Mouse (Mus musculus): ENCODE data around the gene Bhlhe40. TPM values are rescaled to one million over a fixed set of nuclear protein-coding genes. Genes with fewer than 3 reads are reported as not detected.

Gene Bhlhe40
- total and polyA plus RNA-seq, 2 experiments from 2014 or later = 5.9 to 8.8 TPM

DNA sequence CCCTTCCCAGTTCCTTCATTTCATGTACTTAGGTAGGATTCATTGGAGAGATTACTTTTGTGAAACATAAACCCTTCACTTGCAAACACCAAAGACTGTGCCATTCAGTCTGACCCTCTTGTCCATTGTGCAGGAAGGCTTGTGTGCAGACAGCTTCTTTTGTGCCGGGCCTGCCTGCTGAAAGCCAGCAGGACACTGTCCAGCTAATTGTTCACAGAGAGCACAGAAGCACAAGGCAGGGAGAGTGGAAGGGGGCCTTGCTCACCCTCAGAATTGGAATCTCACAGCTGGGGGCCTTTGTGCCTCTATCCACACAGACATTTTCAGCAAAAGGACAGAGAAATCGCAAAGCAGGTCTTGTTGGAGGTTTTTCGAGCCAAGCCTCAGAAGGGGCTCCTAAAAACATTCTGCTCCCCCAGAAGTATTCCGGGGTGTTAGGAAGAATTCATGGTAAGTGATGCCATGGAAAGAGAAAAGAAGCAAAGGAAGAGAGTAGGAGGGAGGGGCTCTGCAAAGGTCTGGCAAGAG is 38.0 kb downstream of the Bhlhe40 start:
- Histone ChIP-seq H3K9me3 (ENCODE audit: low read length) (no peaks in the 10 kb centered on the region), H3K4me2 (ENCODE audit: low read depth, low read length, poor library complexity, severe bottlenecking) (no peak overlapping the region), H3K9ac (replicated peaks; ENCODE audit: low read length, poor library complexity, severe bottlenecking) (no peak overlapping the region), H3K27ac (ENCODE audit: low read depth, low read length) (no peak overlapping the region), H3K4me3 (ENCODE audit: low read depth, low read length) (no peak overlapping the region), H3K4me1 (ENCODE audit: insufficient read depth, low read length) (no peaks in the 10 kb centered on the region), H3K27me3 (ENCODE audit: insufficient read depth, low read length) (no peaks in the 10 kb centered on the region), H3K36me3 (ENCODE audit: insufficient read depth, low read length) (no peaks in the 10 kb centered on the region)
- 22% methylated on average over 4 of the region's 4 CpGs for WGBS
- TF ChIP-seq CTCF (IDR thresholded peaks at IDR 0.05) = no peak
- DNase-seq (ENCODE audit: low spot score) = no peak
- ATAC-seq (ENCODE audit: low FRiP score) = no peak

DNA sequence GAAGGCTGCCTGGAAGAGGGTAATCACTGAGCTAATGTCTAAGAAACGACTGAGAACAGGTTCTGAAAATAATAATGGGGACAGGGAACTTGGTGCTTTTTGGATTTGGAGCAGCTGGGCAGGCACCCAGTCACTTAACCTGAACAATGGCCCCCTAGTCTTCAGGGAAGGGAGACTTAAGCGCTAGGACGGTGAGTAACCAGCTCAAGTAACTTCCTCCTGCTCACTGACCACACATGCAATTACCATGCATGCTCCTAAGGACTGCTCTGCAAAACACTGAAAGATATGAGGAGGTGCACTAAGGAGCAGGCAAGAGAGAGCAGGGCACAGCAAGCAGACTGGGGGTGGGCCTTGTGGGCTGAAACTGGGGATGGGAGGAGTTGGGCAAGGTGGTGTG is 39.2 kb downstream of the Bhlhe40 start:
- ATAC-seq (ENCODE audit: low FRiP score) = no peak
- H3K27ac ChIP-seq (ENCODE audit: low read depth, low read length) = no peak overlapping the region
- no peaks in the 10 kb centered on the region for H3K4me1 ChIP-seq (ENCODE audit: insufficient read depth, low read length)
- DNase-seq (ENCODE audit: low spot score) = no peak
- no peak for TF ChIP-seq CTCF (IDR thresholded peaks at IDR 0.05)
- H3K4me3 ChIP-seq (ENCODE audit: low read depth, low read length) = no peak overlapping the region
- H3K9me3 ChIP-seq (ENCODE audit: low read length) = no peaks in the 10 kb centered on the region
- no peaks in the 10 kb centered on the region for H3K36me3 ChIP-seq (ENCODE audit: insufficient read depth, low read length)
- 62% methylated on average over 3 of the region's 3 CpGs for WGBS
- H3K27me3 ChIP-seq (ENCODE audit: insufficient read depth, low read length) = no peaks in the 10 kb centered on the region
- H3K9ac ChIP-seq (replicated peaks; ENCODE audit: low read length, poor library complexity, severe bottlenecking) = no peak overlapping the region
- no peak overlapping the region for H3K4me2 ChIP-seq (ENCODE audit: low read depth, low read length, poor library complexity, severe bottlenecking)

- H3K9me3 ChIP-seq (ENCODE audit: low read length) = no peaks in the 10 kb centered on the region
- no peaks in the 10 kb centered on the region for H3K4me1 ChIP-seq (ENCODE audit: insufficient read depth, low read length)
- no peak overlapping the region for H3K4me3 ChIP-seq (ENCODE audit: low read depth, low read length)
- DNase-seq (ENCODE audit: low spot score) (peak; percentile 46), ATAC-seq (ENCODE audit: low FRiP score) (peak; percentile 53; the same call in 1 of the 2 replicates)
- 17% methylated on average over 17 of the region's 17 CpGs for WGBS
- H3K27me3 ChIP-seq (ENCODE audit: insufficient read depth, low read length) = no peaks in the 10 kb centered on the region
- no peak for TF ChIP-seq CTCF (IDR thresholded peaks at IDR 0.05)
- H3K4me2 ChIP-seq (ENCODE audit: low read depth, low read length, poor library complexity, severe bottlenecking) = peak overlapping the region; percentile 35
- no peak overlapping the region for H3K27ac ChIP-seq (ENCODE audit: low read depth, low read length)
- no peak overlapping the region for H3K9ac ChIP-seq (replicated peaks; ENCODE audit: low read length, poor library complexity, severe bottlenecking)
- no peaks in the 10 kb centered on the region for H3K36me3 ChIP-seq (ENCODE audit: insufficient read depth, low read length)
Measured at GRCm38 (mm10) chr6:108700638-108701343, 40.4 kb downstream of the Bhlhe40 start.

DNA sequence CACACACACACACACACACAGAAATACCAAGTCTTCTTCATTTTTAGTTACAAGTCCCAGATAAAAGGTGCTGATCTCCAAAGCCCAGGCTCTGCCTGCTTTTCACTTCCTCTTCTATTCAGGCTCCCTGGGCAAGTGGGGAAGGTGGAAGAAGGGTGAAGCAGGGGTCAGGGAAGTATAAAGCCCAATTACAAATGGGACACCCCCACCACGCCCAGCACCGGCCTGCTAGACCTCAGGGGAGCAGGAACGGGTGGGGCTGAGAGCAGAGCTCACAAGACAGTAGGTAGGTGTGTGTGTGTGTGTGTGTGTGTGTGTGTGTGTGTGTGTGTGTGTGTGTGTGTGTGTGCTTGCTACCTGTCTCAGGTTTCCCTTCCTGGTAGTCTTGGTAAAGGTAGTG is 42.2 kb downstream of the Bhlhe40 start:
- no peak overlapping the region for H3K9ac ChIP-seq (replicated peaks; ENCODE audit: low read length, poor library complexity, severe bottlenecking)
- DNase-seq (ENCODE audit: low spot score) (no peak), ATAC-seq (ENCODE audit: low FRiP score) (no peak)
- no peak overlapping the region for H3K27ac ChIP-seq (ENCODE audit: low read depth, low read length)
- no peak overlapping the region for H3K4me2 ChIP-seq (ENCODE audit: low read depth, low read length, poor library complexity, severe bottlenecking)
- H3K9me3 ChIP-seq (ENCODE audit: low read length) = no peaks in the 10 kb centered on the region
- H3K36me3 ChIP-seq (ENCODE audit: insufficient read depth, low read length) = no peaks in the 10 kb centered on the region
- no peak for TF ChIP-seq CTCF (IDR thresholded peaks at IDR 0.05)
- H3K4me1 ChIP-seq (ENCODE audit: insufficient read depth, low read length) = no peaks in the 10 kb centered on the region
- no peak overlapping the region for H3K4me3 ChIP-seq (ENCODE audit: low read depth, low read length)
- 51% methylated on average over 3 of the region's 3 CpGs for WGBS
- H3K27me3 ChIP-seq (ENCODE audit: insufficient read depth, low read length) = no peaks in the 10 kb centered on the region

- H3K9ac ChIP-seq (replicated peaks; ENCODE audit: low read length, poor library complexity, severe bottlenecking) = no peak overlapping the region
- H3K4me2 ChIP-seq (ENCODE audit: low read depth, low read length, poor library complexity, severe bottlenecking) = no peak overlapping the region
- H3K36me3 ChIP-seq (ENCODE audit: insufficient read depth, low read length) = no peaks in the 10 kb centered on the region
- H3K27ac ChIP-seq (ENCODE audit: low read depth, low read length) = no peak overlapping the region
- H3K4me3 ChIP-seq (ENCODE audit: low read depth, low read length) = no peak overlapping the region
- WGBS = 94% methylated on average over 1 of the region's 1 CpGs
- no peak for TF ChIP-seq CTCF (IDR thresholded peaks at IDR 0.05)
- H3K4me1 ChIP-seq (ENCODE audit: insufficient read depth, low read length) = no peaks in the 10 kb centered on the region
- H3K27me3 ChIP-seq (ENCODE audit: insufficient read depth, low read length) = no peaks in the 10 kb centered on the region
- no peaks in the 10 kb centered on the region for H3K9me3 ChIP-seq (ENCODE audit: low read length)
- no peak for DNase-seq (ENCODE audit: low spot score)
- no peak for ATAC-seq (ENCODE audit: low FRiP score)
Measured at GRCm38 (mm10) chr6:108703085-108703484, 42.7 kb downstream of the Bhlhe40 start.

DNA sequence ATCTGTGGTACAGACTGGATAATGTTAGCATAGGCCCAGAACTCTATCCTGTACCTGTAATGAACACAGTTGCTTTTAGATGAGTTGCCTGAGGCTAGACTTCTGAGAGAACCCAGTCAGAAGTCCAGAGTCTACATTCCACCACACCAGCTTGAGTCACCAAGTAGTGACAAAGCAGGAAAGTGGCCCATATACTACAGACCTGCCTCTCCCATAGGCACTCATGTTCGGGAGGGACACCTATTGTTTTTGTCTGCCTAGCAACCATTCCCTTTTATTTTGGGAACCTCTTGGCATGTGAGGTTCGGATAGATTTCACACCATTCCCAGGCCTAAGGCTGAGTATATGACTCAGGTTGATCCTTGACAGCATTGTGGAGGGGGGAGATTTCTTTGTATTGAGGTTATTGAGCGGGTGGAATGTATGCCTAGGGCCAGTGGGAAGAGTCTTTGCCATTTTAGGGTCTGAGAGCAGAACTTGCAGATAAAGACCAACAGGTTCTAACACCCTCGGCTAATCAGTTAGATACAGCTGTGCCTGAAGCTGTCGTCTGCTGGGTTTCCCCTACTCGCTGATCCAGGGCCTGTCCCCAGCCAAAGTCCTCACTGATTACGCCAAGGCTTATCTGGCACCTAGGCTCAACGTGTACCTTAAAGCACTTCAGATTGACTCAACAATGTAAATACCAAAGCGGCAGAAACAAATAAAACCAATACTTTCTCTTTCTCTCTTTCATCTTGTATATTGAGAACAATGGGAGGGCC is 44.1 kb downstream of the Bhlhe40 start:
- ATAC-seq (ENCODE audit: low FRiP score) (no peak), DNase-seq (ENCODE audit: low spot score) (no peak)
- TF ChIP-seq CTCF (IDR thresholded peaks at IDR 0.05) = no peak
- H3K36me3 ChIP-seq (ENCODE audit: insufficient read depth, low read length) = no peaks in the 10 kb centered on the region
- no peaks in the 10 kb centered on the region for H3K27me3 ChIP-seq (ENCODE audit: insufficient read depth, low read length)
- H3K9ac ChIP-seq (replicated peaks; ENCODE audit: low read length, poor library complexity, severe bottlenecking) = no peak overlapping the region
- H3K27ac ChIP-seq (ENCODE audit: low read depth, low read length) = no peak overlapping the region
- WGBS = 68% methylated on average over 9 of the region's 9 CpGs
- no peak overlapping the region for H3K4me3 ChIP-seq (ENCODE audit: low read depth, low read length)
- H3K4me1 ChIP-seq (ENCODE audit: insufficient read depth, low read length) = no peaks in the 10 kb centered on the region; the same call in 1 of the 2 replicates
- H3K4me2 ChIP-seq (ENCODE audit: low read depth, low read length, poor library complexity, severe bottlenecking) = no peak overlapping the region
- H3K9me3 ChIP-seq (ENCODE audit: low read length) = no peaks in the 10 kb centered on the region
